In the genomic region with DNA sequence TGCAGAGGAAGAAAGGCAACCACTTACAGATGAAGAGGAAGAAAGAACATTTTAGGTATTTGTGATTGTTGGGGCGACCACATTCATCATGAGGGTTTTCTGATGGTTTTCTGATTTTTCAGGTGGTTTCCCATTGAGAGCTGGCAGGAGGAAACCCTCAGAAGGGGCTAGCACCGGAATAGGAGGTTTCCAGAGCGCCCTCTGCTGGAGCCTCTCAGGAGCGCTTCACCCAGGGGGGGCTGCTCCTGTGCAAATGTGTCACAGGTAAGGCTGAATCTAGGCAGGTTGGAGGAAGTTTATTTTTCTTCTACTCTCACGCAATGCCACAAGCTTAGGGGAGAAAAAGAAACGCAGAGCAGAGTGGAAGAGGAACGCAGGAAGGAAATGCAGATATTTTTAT, we compare ENCODE assay signal across 14 mouse cellular contexts.
DNase-seq lines count a peak whose midpoint lies in the region; ATAC-seq and TF ChIP-seq lines count a peak whose summit lies in the region.
"Had no signal": no experiment of that assay in that cellular context is flagged by ENCODE, and none has a peak within 500 bp of the region (broad histone marks: within the 10 kb centered on the region; RNA-seq: fewer than 3 reads in every experiment).

No protein-coding gene starts in this region.

- H3K79me2 ChIP-seq in liver, adult 2 months (ENCODE audit: control insufficient read depth, insufficient read depth, low read length): no peaks in the 10 kb centered on the region
- no peaks in the 10 kb centered on the region for H3K79me2 ChIP-seq in MEL (ENCODE audit: control insufficient read depth, insufficient read depth, low read length, poor library complexity)

- peaks cover 16% of the 10 kb centered on the region for H3K4me1 ChIP-seq in forebrain, embryonic 15.5 days
- H3K4me1 ChIP-seq in forebrain, embryonic 12.5 days: no peaks in the 10 kb centered on the region; the same call in 1 of the 2 replicates
- H3K4me1 ChIP-seq in liver, adult 2 months (ENCODE audit: control insufficient read depth, insufficient read depth, low read length): no peaks in the 10 kb centered on the region
- peaks cover 10% of the 10 kb centered on the region for H3K4me1 ChIP-seq in liver, embryonic 12.5 days
- peaks cover 6 to 14% of the 10 kb centered on the region in 2 experiments for H3K4me1 ChIP-seq in MEL (ENCODE audit: control insufficient read depth in 1 of 2, insufficient read depth in 2 of 2, low read length in 2 of 2)
- H3K4me1 ChIP-seq: kidney, embryonic 15.5 days; midbrain, embryonic 10.5 days; neural tube, embryonic 12.5 days had no signal

- H3K9ac ChIP-seq in forebrain, embryonic 15.5 days (replicated peaks): no peak overlapping the region
- no peak overlapping the region for H3K9ac ChIP-seq in forebrain, embryonic 12.5 days
- H3K9ac ChIP-seq in liver, adult 2 months (ENCODE audit: low read depth, low read length): no peak overlapping the region
- H3K9ac ChIP-seq in liver, embryonic 12.5 days: no peak overlapping the region
- H3K9ac ChIP-seq in MEL (ENCODE audit: control insufficient read depth, low read depth, low read length, poor library complexity, severe bottlenecking): no peak overlapping the region
- H3K9ac ChIP-seq: kidney, embryonic 15.5 days; neural tube, embryonic 12.5 days had no signal

- 71% methylated on average over 7 of the region's 7 CpGs for WGBS in forebrain, embryonic 15.5 days
- WGBS in forebrain, embryonic 12.5 days: 75% methylated on average over 7 of the region's 7 CpGs
- 76% methylated on average over 7 of the region's 7 CpGs for WGBS in liver, adult 2 months
- 61% methylated on average over 7 of the region's 7 CpGs for WGBS in liver, embryonic 12.5 days (ENCODE audit: insufficient replicate concordance)

- TF ChIP-seq EP300 in MEL (IDR thresholded peaks at IDR 0.05; ENCODE audit: low read depth in 1 of 2, low read length in 2 of 2): no peak

- H3K27me3 ChIP-seq in forebrain, embryonic 15.5 days: no peaks in the 10 kb centered on the region
- peaks cover 4% of the 10 kb centered on the region; the same call in 1 of the 2 replicates for H3K27me3 ChIP-seq in forebrain, embryonic 12.5 days
- H3K27me3 ChIP-seq in liver, adult 2 months (ENCODE audit: control insufficient read depth, insufficient read depth, low read length): no peaks in the 10 kb centered on the region
- H3K27me3 ChIP-seq in liver, embryonic 12.5 days (replicated peaks): no peaks in the 10 kb centered on the region
- H3K27me3 ChIP-seq in MEL (ENCODE audit: control insufficient read depth in 1 of 2, insufficient read depth in 2 of 2, low read length in 2 of 2): no peaks in the 10 kb centered on the region
- H3K27me3 ChIP-seq: kidney, embryonic 15.5 days; neural tube, embryonic 12.5 days had no signal

- no peak for TF ChIP-seq POLR2A in liver, adult 2 months (IDR thresholded peaks at IDR 0.05; ENCODE audit: extremely low read depth, insufficient read depth, low read length)
- TF ChIP-seq POLR2A in MEL (IDR thresholded peaks at IDR 0.05; ENCODE audit: control insufficient read depth in 1 of 2, insufficient read depth in 1 of 2, low read depth in 1 of 2, low read length in 2 of 2, poor library complexity in 1 of 2): no peak

- H3K36me3 ChIP-seq in forebrain, embryonic 15.5 days: no peaks in the 10 kb centered on the region
- H3K36me3 ChIP-seq in forebrain, embryonic 12.5 days (replicated peaks): no peaks in the 10 kb centered on the region
- no peaks in the 10 kb centered on the region for H3K36me3 ChIP-seq in liver, adult 2 months (ENCODE audit: control insufficient read depth, insufficient read depth, low read length)
- H3K36me3 ChIP-seq in liver, embryonic 12.5 days: no peaks in the 10 kb centered on the region
- H3K36me3 ChIP-seq in MEL (ENCODE audit: control insufficient read depth in 1 of 2, insufficient read depth in 2 of 2, low read length in 2 of 2): peaks cover 0 to 7% of the 10 kb centered on the region in 2 experiments; a peak in 2 of 4 replicates
- H3K36me3 ChIP-seq: kidney, embryonic 15.5 days; midbrain, embryonic 10.5 days; neural tube, embryonic 12.5 days had no signal

- H3K9me3 ChIP-seq in forebrain, embryonic 15.5 days: no peaks in the 10 kb centered on the region
- 0 out of 2 replicates have a peak, but pooled peaks cover 2% of the 10 kb centered on the region for H3K9me3 ChIP-seq in forebrain, embryonic 12.5 days
- no peaks in the 10 kb centered on the region for H3K9me3 ChIP-seq in liver, embryonic 12.5 days (replicated peaks)
- no peaks in the 10 kb centered on the region for H3K9me3 ChIP-seq in MEL (replicated peaks; ENCODE audit: insufficient read depth, low read length)
- H3K9me3 ChIP-seq: kidney, embryonic 15.5 days; midbrain, embryonic 10.5 days had no signal

- no peak; the same call in 1 of the 2 replicates for TF ChIP-seq RAD21 in MEL (IDR thresholded peaks at IDR 0.05; ENCODE audit: low read depth, low read length)

- H3K4me2 ChIP-seq in forebrain, embryonic 15.5 days (replicated peaks): no peak overlapping the region
- no peak overlapping the region for H3K4me2 ChIP-seq in forebrain, embryonic 12.5 days
- no peak overlapping the region for H3K4me2 ChIP-seq in liver, embryonic 12.5 days
- H3K4me2 ChIP-seq: kidney, embryonic 15.5 days; neural tube, embryonic 12.5 days had no signal

- no peak for ATAC-seq in forebrain, embryonic 15.5 days (replicated peaks)
- ATAC-seq in forebrain, embryonic 12.5 days (ENCODE audit: low FRiP score): no peak
- no peak for ATAC-seq in liver, embryonic 12.5 days

- DNase-seq in liver, adult 2 months (ENCODE audit: extremely low read depth, low read depth, low spot score): no peak
- DNase-seq in MEL (ENCODE audit: low read depth, low spot score): peak; percentile 50
- peak; percentile 31 for DNase-seq in testis, postnatal 14 days (ENCODE audit: low spot score)
- DNase-seq in gastrocnemius, postnatal 25 days: no peak
- DNase-seq in ovary, postnatal 10 days (ENCODE audit: low spot score): no peak
- DNase-seq: cerebellum, adult 8-10 months; lung, adult 18-20 months; right cerebral cortex, postnatal 14 days had no signal

- peak overlapping the region; percentile 86; the same call in 1 of the 2 replicates for H3K27ac ChIP-seq in forebrain, embryonic 15.5 days (replicated peaks)
- H3K27ac ChIP-seq in forebrain, embryonic 12.5 days: no peak overlapping the region
- H3K27ac ChIP-seq in liver, adult 2 months (replicated peaks; ENCODE audit: insufficient read depth, low read depth, low read length): no peak overlapping the region
- H3K27ac ChIP-seq in liver, embryonic 12.5 days: no peak overlapping the region
- no peak overlapping the region for H3K27ac ChIP-seq in MEL (ENCODE audit: control insufficient read depth, low read depth, low read length)
- H3K27ac ChIP-seq: kidney, embryonic 15.5 days; midbrain, embryonic 10.5 days; neural tube, embryonic 12.5 days had no signal

- H3K4me3 ChIP-seq in forebrain, embryonic 15.5 days: no peak overlapping the region
- no peak overlapping the region for H3K4me3 ChIP-seq in forebrain, embryonic 12.5 days (replicated peaks)
- no peak overlapping the region for H3K4me3 ChIP-seq in liver, adult 2 months (ENCODE audit: insufficient read depth, low read depth, low read length)
- H3K4me3 ChIP-seq in liver, embryonic 12.5 days: no peak overlapping the region
- H3K4me3 ChIP-seq in MEL (ENCODE audit: control insufficient read depth in 1 of 2, insufficient read depth in 1 of 2, low read depth in 2 of 2, low read length in 2 of 2): no peak overlapping the region
- H3K4me3 ChIP-seq: kidney, embryonic 15.5 days; midbrain, embryonic 10.5 days; neural tube, embryonic 12.5 days had no signal

- TF ChIP-seq CTCF in liver, adult 2 months (IDR thresholded peaks at IDR 0.05; ENCODE audit: low read depth, low read length): peak; percentile 24; the same call in 1 of the 2 replicates
- peak; percentile 28 to 74 (median 51); a peak in 5 of 6 replicates for TF ChIP-seq CTCF in MEL (IDR thresholded peaks at IDR 0.05 in 2 of 3, conservative IDR thresholded peaks at IDR 0.05 in 1 of 3; ENCODE audit: control insufficient read depth in 1 of 3, insufficient read depth in 1 of 3, low read depth in 2 of 3, low read length in 3 of 3, poor library complexity in 1 of 3, severe bottlenecking in 1 of 3)

TF ChIP-seq in MEL, 35 proteins besides CTCF, POLR2A, EP300 and RAD21:
- TF ChIP-seq POLR2AphosphoS2 (IDR thresholded peaks at IDR 0.05; ENCODE audit: low read length): no peak
- TF ChIP-seq E2F4 (IDR thresholded peaks at IDR 0.05; ENCODE audit: borderline replicate concordance, low read depth, low read length): no peak
- no peak for TF ChIP-seq HCFC1 (IDR thresholded peaks at IDR 0.05; ENCODE audit: low read depth, low read length)
- TF ChIP-seq CHD1 (IDR thresholded peaks at IDR 0.05; ENCODE audit: low read depth, low read length): no peak
- peak; percentile 39 for TF ChIP-seq SMC3 (IDR thresholded peaks at IDR 0.05; ENCODE audit: low read depth, low read length)

Comparison
In these comparisons a context has a peak if more than half of its experiments do, and no peak if none do; other contexts are left out.
1. DNase-seq: peak in MEL (single experiment) and testis, postnatal 14 days (single experiment); none in liver, adult 2 months (single experiment), gastrocnemius, postnatal 25 days (single experiment) and ovary, postnatal 10 days (single experiment).